ENCODE assay signal across 26 mouse cellular contexts in the genomic region with DNA sequence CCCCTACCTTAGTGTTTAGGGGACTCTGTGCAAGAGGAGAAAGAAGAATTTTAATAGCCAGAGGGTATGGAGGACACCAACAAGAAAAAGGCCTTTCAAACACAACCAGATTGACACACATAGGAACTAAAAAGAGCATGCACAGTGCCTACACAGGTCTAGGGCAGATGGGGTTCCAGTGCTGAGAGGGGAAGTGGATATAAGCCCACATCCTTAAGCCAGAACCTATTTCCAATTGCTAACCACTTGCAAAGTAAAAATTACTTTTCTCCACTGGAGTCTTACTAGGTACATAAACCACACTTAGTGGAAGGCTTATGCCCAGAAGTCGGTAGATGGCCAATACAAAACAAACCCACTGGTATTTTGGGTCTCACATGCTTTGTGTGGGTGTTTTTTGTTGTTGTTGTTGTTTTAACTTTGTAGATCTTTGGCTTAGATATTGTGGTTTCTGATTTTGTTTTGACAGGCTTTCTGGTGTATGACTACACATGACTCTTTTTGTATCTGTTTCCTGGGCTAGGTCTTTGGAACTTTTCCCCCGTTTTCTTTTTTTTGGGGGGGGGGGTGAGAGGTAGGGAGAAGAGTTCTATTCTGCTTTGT.
"Had no signal": no experiment of that assay in that cellular context is flagged by ENCODE, and none has a peak within 500 bp of the region (broad histone marks: within the 10 kb centered on the region; RNA-seq: fewer than 3 reads in every experiment).

No protein-coding gene starts in this region.

- H3K27ac ChIP-seq: gastrocnemius, adult 2 months; heart, embryonic 10.5 days; hindbrain, embryonic 10.5 days; hindbrain, embryonic 12.5 days; hindbrain, embryonic 14.5 days; intestine, embryonic 15.5 days; layer of hippocampus, adult 2 months; left cerebral cortex, adult 2 months; limb, embryonic 13.5 days; limb, embryonic 15.5 days; liver, embryonic 12.5 days; liver, embryonic 14.5 days had no signal

- H3K4me3 ChIP-seq: gastrocnemius, adult 2 months; heart, embryonic 10.5 days; heart, embryonic 12.5 days; hindbrain, embryonic 10.5 days; hindbrain, embryonic 12.5 days; intestine, embryonic 15.5 days; layer of hippocampus, adult 2 months; left cerebral cortex, adult 2 months; limb, embryonic 13.5 days; limb, embryonic 15.5 days; liver, embryonic 12.5 days had no signal

- DNase-seq: gastrocnemius, adult 2 months; gastrocnemius, postnatal 10 days; gastrocnemius, postnatal 25 days; heart, adult 18-20 months; heart, postnatal 10 days; heart, postnatal 4 days; kidney, adult 11 months; kidney, adult 2 months; kidney, adult 9 months; kidney, postnatal 10 days; kidney, postnatal 25 days; kidney, postnatal 4 days; left cerebral cortex, postnatal 4 days had no signal

- H3K27me3 ChIP-seq: heart, embryonic 12.5 days; hindbrain, embryonic 12.5 days; intestine, embryonic 15.5 days; limb, embryonic 13.5 days; limb, embryonic 15.5 days; liver, embryonic 12.5 days had no signal

- H3K9me3 ChIP-seq: heart, embryonic 10.5 days; heart, embryonic 12.5 days; hindbrain, embryonic 10.5 days; hindbrain, embryonic 12.5 days; intestine, embryonic 15.5 days; limb, embryonic 13.5 days; limb, embryonic 15.5 days; liver, embryonic 12.5 days had no signal

- H3K36me3 ChIP-seq: heart, embryonic 10.5 days; heart, embryonic 12.5 days; hindbrain, embryonic 10.5 days; hindbrain, embryonic 12.5 days; intestine, embryonic 15.5 days; limb, embryonic 13.5 days; limb, embryonic 15.5 days; liver, embryonic 12.5 days had no signal

- H3K4me2 ChIP-seq: heart, embryonic 12.5 days; hindbrain, embryonic 12.5 days; hindbrain, embryonic 14.5 days; intestine, embryonic 15.5 days; limb, embryonic 13.5 days; limb, embryonic 15.5 days; liver, embryonic 12.5 days had no signal

- ATAC-seq: hindbrain, embryonic 16.5 days; intestine, embryonic 15.5 days; liver, embryonic 12.5 days had no signal

- H3K4me1 ChIP-seq: heart, embryonic 10.5 days; heart, embryonic 12.5 days; hindbrain, embryonic 10.5 days; hindbrain, embryonic 12.5 days; intestine, embryonic 15.5 days; limb, embryonic 13.5 days; limb, embryonic 15.5 days; liver, embryonic 12.5 days had no signal

- H3K9ac ChIP-seq: heart, embryonic 12.5 days; hindbrain, embryonic 12.5 days; hindbrain, embryonic 14.5 days; intestine, embryonic 15.5 days; limb, embryonic 13.5 days; limb, embryonic 15.5 days; liver, embryonic 12.5 days; liver, embryonic 14.5 days had no signal
